Mouse (Mus musculus): Measurements from ENCODE around the gene Cryba2.

DNA sequence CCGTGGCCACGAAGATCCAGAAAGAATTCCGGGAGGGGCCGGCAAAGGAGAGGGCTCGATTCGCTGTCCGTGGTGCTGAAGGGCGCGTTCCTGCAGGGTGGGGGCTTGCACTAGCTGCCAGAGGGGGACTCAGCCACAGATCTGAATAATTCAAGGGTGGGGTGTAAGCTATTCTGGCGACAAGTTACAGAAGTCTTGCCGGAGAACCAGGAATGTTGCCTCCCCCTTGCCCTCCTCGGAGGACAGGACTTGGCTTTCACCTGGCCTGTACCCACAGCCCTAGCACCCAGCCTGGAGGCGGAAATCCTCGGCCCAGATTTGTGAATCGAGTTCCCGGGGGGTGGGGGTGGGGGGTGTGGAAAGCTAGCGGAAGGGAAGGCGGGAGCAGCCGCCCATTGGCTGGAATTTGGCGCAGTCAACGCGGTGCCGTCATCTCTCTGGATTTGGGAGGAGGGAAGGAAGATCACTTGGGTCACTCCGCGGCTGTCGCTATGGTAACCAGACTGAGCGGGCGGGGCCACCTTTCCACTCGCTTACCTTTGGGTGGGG, 34.7 kb downstream of the Cryba2 start:
- TF ChIP-seq CTCF (IDR thresholded peaks at IDR 0.05; ENCODE audit: extremely low read depth, insufficient read length, insufficient replicate concordance, low read depth, low read length), result no peak
- TF ChIP-seq POLR2A (IDR thresholded peaks at IDR 0.05; ENCODE audit: low read depth, low read length), result no peak

All from small intestine, adult 2 months (tissue).